Mouse (Mus musculus): Measurements from ENCODE around the gene Slfn2. TPM values are rescaled to one million over a fixed set of nuclear protein-coding genes. Genes with fewer than 3 reads are reported as not detected.

The Slfn2 gene
- polyA plus RNA-seq, 1 experiment: 0.27 TPM

GRCm38 (mm10) chr11:83115138-83115537, 50.2 kb downstream of the Slfn2 start:
- Histone ChIP-seq H3K27me3 (ENCODE audit: control insufficient read depth, insufficient read depth, insufficient read length) (peaks cover 8% of the 10 kb centered on the region), H3K36me3 (ENCODE audit: control insufficient read depth, insufficient read depth) (no peaks in the 10 kb centered on the region), H3ac (ENCODE audit: control insufficient read depth, insufficient read length, low read depth) (no peak overlapping the region), H3K79me3 (ENCODE audit: low read depth) (no peaks in the 10 kb centered on the region), H3K4me3 (ENCODE audit: insufficient read depth, poor library complexity, severe bottlenecking) (no peak overlapping the region), H3K79me2 (ENCODE audit: control insufficient read depth, insufficient read depth) (no peaks in the 10 kb centered on the region)
- TF ChIP-seq CEBPB (IDR thresholded peaks at IDR 0.05; ENCODE audit: low read depth) (no peak), USF1 (IDR thresholded peaks at IDR 0.05; ENCODE audit: low read depth) (no peak), FOSL1 (IDR thresholded peaks at IDR 0.05; ENCODE audit: insufficient read depth, low read length, poor library complexity, severe bottlenecking) (no peak), MYOD1 (IDR thresholded peaks at IDR 0.05; ENCODE audit: control insufficient read depth, insufficient read length, low read depth) (no peak), CTCF (IDR thresholded peaks at IDR 0.05; ENCODE audit: control insufficient read depth, insufficient read depth, insufficient read length) (no peak), MAX (IDR thresholded peaks at IDR 0.05) (no peak), MYOG (IDR thresholded peaks at IDR 0.05; ENCODE audit: control insufficient read depth, extremely low read depth, insufficient read length) (no peak)

DNA sequence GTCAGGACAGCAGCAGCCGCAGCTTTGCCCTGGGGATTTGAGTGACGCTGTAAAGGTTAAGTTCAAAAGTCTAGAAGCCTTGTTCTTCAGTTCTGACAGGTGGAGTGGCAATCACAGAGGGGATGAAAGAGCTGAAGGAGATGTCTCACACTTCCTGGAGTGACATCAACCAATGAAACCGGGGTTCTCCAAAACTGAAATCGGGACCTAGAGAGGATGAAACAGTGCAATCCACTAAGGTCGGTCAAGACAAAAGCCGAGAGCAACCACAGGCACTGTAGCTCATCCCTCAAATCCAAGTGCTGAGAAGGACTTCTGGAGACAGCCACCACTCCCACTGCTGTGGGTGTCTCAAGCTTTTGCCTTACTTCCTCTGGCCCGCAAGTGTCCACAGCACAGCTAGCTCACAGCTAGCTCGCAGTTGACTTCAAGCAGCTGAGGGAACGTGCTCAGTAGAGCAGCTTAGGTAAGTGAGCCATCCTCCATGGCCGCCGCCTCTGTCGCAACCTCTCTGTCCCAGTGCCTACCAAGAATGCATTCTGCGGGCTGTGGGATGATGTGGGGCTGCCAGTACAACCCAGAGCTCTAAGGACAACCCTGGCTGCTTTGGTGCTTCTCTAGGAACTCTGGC, 51.8 kb downstream of the Slfn2 start, which contains the start of gene Slfn1:
Gene Slfn1, plus strand, starts transcription at position 253 of the 631 bp plus-strand sequence.
- Histone ChIP-seq H3K4me3 (ENCODE audit: insufficient read depth, poor library complexity, severe bottlenecking) (no peak within 1 kb of the TSS), H3ac (ENCODE audit: control insufficient read depth, insufficient read length, low read depth) (no peak within 1 kb of the TSS), H3K27me3 (ENCODE audit: control insufficient read depth, insufficient read depth, insufficient read length) (peaks cover 9% of the 10 kb centered on the region)

GRCm38 (mm10) chr11:83118056-83118455, 53.1 kb downstream of the Slfn2 start:
- no peaks in the 10 kb centered on the region for H3K36me3 ChIP-seq (ENCODE audit: control insufficient read depth, insufficient read depth)
- no peak overlapping the region for H3ac ChIP-seq (ENCODE audit: control insufficient read depth, insufficient read length, low read depth)
- H3K4me3 ChIP-seq (ENCODE audit: insufficient read depth, poor library complexity, severe bottlenecking): no peak overlapping the region
- TF ChIP-seq CEBPB (IDR thresholded peaks at IDR 0.05; ENCODE audit: low read depth) (no peak), FOSL1 (IDR thresholded peaks at IDR 0.05; ENCODE audit: insufficient read depth, low read length, poor library complexity, severe bottlenecking) (no peak), MYOG (IDR thresholded peaks at IDR 0.05; ENCODE audit: control insufficient read depth, extremely low read depth, insufficient read length) (no peak), USF1 (IDR thresholded peaks at IDR 0.05; ENCODE audit: low read depth) (no peak), MYOD1 (IDR thresholded peaks at IDR 0.05; ENCODE audit: control insufficient read depth, insufficient read length, low read depth) (no peak), MAX (IDR thresholded peaks at IDR 0.05) (no peak)
- no peaks in the 10 kb centered on the region for H3K79me3 ChIP-seq (ENCODE audit: low read depth)
- H3K27me3 ChIP-seq (ENCODE audit: control insufficient read depth, insufficient read depth, insufficient read length): peaks cover 14% of the 10 kb centered on the region
- no peaks in the 10 kb centered on the region for H3K79me2 ChIP-seq (ENCODE audit: control insufficient read depth, insufficient read depth)

More for the DNA sequence above, 51.8 kb downstream of the Slfn2 start, which contains the start of gene Slfn1:
- Histone ChIP-seq H3K79me3 (ENCODE audit: low read depth) (no peaks in the 10 kb centered on the region), H3K79me2 (ENCODE audit: control insufficient read depth, insufficient read depth) (no peaks in the 10 kb centered on the region), H3K36me3 (ENCODE audit: control insufficient read depth, insufficient read depth) (no peaks in the 10 kb centered on the region)
- TF ChIP-seq USF1 (IDR thresholded peaks at IDR 0.05; ENCODE audit: low read depth) (no peak), MAX (IDR thresholded peaks at IDR 0.05) (no peak), CEBPB (IDR thresholded peaks at IDR 0.05; ENCODE audit: low read depth) (no peak), CTCF (IDR thresholded peaks at IDR 0.05; ENCODE audit: control insufficient read depth, insufficient read depth, insufficient read length) (no peak), MYOD1 (IDR thresholded peaks at IDR 0.05; ENCODE audit: control insufficient read depth, insufficient read length, low read depth) (no peak), MYOG (IDR thresholded peaks at IDR 0.05; ENCODE audit: control insufficient read depth, extremely low read depth, insufficient read length) (no peak), FOSL1 (IDR thresholded peaks at IDR 0.05; ENCODE audit: insufficient read depth, low read length, poor library complexity, severe bottlenecking) (no peak)

Small RNAs within 50 kb of the gene (microRNA-seq; reads per million reads assigned to microRNA genes)
- gene Gm27598 (ENCODE audit: borderline microRNAs expressed): not detected

Other genes starting within 250 kb of the Slfn2 start
- gene Rffl, start 193.9 kb upstream of the Slfn2 start, polyA plus RNA-seq (2012; fragmentation: generic; extraction: Trizol): 2.8 TPM
- gene Rad51d, start 174.5 kb upstream of the Slfn2 start, polyA plus RNA-seq (2012; fragmentation: generic; extraction: Trizol): 13.4 TPM
- gene Fndc8, start 173.0 kb upstream of the Slfn2 start, polyA plus RNA-seq (2012; fragmentation: generic; extraction: Trizol): 0.08 TPM
- gene Nle1, start 156.7 kb upstream of the Slfn2 start, polyA plus RNA-seq (2012; fragmentation: generic; extraction: Trizol): 46.5 TPM
- 0.15 TPM for gene Unc45b, start 154.6 kb upstream of the Slfn2 start, polyA plus RNA-seq (2012; fragmentation: generic; extraction: Trizol)
- gene Slfn5, start 113.8 kb upstream of the Slfn2 start, polyA plus RNA-seq (2012; fragmentation: generic; extraction: Trizol): 0.13 TPM
- gene Slfn9, start 73.3 kb upstream of the Slfn2 start, polyA plus RNA-seq (2012; fragmentation: generic; extraction: Trizol): 0.94 TPM
- gene Slfn8, start 44.3 kb upstream of the Slfn2 start, polyA plus RNA-seq (2012; fragmentation: generic; extraction: Trizol): not detected
- not detected for gene Slfn1, start 51.7 kb downstream of the Slfn2 start, polyA plus RNA-seq (2012; fragmentation: generic; extraction: Trizol)
- gene Slfn4, start 110.1 kb downstream of the Slfn2 start, polyA plus RNA-seq (2012; fragmentation: generic; extraction: Trizol): not detected
- 2.0 TPM for gene Slfn3, start 126.2 kb downstream of the Slfn2 start, polyA plus RNA-seq (2012; fragmentation: generic; extraction: Trizol)
- gene Slfn14, start 221.6 kb downstream of the Slfn2 start, polyA plus RNA-seq (2012; fragmentation: generic; extraction: Trizol): not detected
- 47.9 TPM for gene Ap2b1, start 233.9 kb downstream of the Slfn2 start, polyA plus RNA-seq (2012; fragmentation: generic; extraction: Trizol)
- gene Pex12, start 237.5 kb downstream of the Slfn2 start, polyA plus RNA-seq (2012; fragmentation: generic; extraction: Trizol): 6.1 TPM